Mouse (Mus musculus) embryonic fibroblast, embryonic 13.5 days (primary cell): ENCODE measurements around the gene Hspa1l. TPM values are rescaled to one million over a fixed set of nuclear protein-coding genes. Genes with fewer than 3 reads are reported as not detected.
"Not testable (repeated sequence)": the region's sequence is repeated elsewhere in the genome, so short reads cannot be mapped to it uniquely, and the experiment has no call there.

Source experiments
- H3K27ac ChIP-seq: 2 replicates; pipeline ENCODE4 v1.5.1; 2012; ENCODE audit warnings: low read length, control low read depth, inconsistent platforms; ENCODE audit not compliant: insufficient read depth
- H3K4me1 ChIP-seq: 2 replicates; pipeline ENCODE4 v1.6.1; 2011; ENCODE audit warnings: low read length; ENCODE audit not compliant: control insufficient read depth, insufficient read depth
- H3K4me3 ChIP-seq: 2 replicates; pipeline ENCODE4 v1.5.1; 2011; ENCODE audit warnings: mild to moderate bottlenecking, control low read depth, low read length; ENCODE audit not compliant: insufficient read depth
- CTCF ChIP-seq: IDR thresholded peaks from 2 replicates; pipeline ENCODE4 v1.5.1; 2011; ENCODE audit warnings: mild to moderate bottlenecking, control low read depth, low read length, moderate library complexity, borderline replicate concordance; ENCODE audit not compliant: insufficient read depth
- POLR2A ChIP-seq: IDR thresholded peaks from 2 replicates; pipeline ENCODE4 v1.6.1; 2011; ENCODE audit warnings: low read depth, mild to moderate bottlenecking, control low read depth, low read length, moderate library complexity
- polyA plus RNA-seq: library from polyadenylated mRNA; stranded (reverse); fragments of >200 nt; gene quantifications from 2 replicates; pipeline ENCODE4 v1.2.4, GENCODE M21; 2011; ENCODE audit warnings: low read depth; ENCODE audit not compliant: missing spikeins, insufficient read length

Hspa1l gene
- polyA plus RNA-seq, 1 experiment, result not detected

DNA sequence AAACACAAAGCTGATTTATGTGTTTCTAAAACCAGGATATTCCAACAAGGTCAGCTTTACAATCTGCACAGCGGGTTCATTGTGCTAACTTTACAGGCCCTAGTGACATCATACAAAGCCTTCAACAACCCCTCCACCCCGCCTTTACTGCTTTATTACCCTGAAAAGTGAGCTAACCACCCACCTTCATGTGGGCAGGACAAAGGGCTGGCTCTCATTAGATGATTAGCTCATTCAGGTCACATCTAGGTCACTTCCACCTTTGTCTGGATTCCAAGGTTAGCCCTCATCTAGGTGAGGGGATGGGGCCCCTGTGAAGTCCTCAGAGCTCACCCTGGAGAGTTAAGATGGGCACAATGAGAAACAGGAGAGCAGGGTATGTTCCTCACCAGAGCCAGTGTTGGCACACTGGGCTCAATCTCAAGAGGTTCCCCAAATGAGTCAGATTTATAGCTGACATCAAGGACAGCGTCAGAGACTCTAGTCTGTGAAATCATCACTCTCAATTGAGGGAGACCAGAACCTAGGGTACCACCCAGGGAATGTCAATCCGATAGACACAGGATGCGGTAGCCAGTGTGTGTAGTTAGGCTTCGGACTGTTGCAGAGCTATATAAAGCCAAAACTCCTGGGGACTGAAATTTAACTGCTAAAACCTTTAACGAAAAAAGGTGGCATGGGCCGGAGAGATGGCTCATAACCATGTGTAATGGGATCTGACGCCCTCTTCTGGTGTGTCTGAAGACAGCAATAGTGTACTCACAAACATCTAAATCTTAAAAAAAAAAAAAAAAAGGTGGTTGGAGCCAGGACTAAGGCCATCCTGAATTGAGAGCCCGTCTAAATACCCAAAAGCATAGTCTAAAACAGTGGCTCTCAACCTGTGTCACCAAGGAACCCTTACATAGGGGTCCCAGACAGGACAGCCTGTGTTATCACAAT is 21.7 kb upstream of the Hspa1l start:
- TF ChIP-seq CTCF (no peak), POLR2A (peak; percentile 8; the same call in 1 of the 2 replicates)
- Histone ChIP-seq H3K4me1 (no peaks in the 10 kb centered on the region), H3K4me3 (peak overlapping the region; percentile 71), H3K27ac (peak overlapping the region; percentile 88)

DNA sequence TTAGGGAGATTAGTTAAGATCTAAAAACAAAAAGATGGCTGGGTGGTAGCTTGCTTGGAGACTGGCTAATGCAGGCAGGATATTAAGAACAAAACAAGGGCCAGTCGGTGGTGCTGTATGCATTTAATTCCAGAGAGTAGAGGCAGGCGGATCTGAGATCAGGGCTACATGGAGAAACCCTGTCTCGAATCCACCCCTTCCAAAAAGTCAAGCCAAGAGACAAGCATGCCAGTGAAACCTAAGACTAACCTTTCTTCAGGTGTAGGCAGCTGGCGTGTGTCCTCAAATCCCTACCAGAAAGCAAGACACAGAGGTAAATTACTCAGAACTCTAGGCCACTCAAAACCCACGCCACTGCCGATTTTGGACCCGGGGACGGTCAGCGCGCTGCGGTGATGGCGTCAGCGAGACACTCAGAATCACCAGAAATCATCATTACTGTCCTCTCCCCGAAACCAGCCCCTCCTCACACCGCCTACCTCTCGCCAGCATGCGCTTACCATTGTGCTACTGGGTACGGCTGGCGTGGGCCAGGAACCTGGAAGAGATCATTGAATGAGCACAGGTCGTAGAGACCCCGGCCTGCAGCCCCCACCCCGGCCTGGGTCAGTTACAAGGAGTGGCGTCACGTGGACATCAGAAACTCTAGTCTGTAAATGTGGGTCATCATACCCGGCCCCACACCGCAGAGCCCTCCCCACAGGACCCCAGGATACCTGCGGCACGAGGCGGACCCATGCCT is 20.7 kb upstream of the Hspa1l start:
- Histone ChIP-seq H3K27ac (peak overlapping the region; percentile 88), H3K4me1 (no peaks in the 10 kb centered on the region), H3K4me3 (peak overlapping the region; percentile 71)
- no peak for TF ChIP-seq POLR2A
- no peak for TF ChIP-seq CTCF

- TF ChIP-seq POLR2A, result peak; percentile 99
- peak; percentile 29; the same call in 1 of the 2 replicates for TF ChIP-seq CTCF
- H3K27ac ChIP-seq, result peak overlapping the region; percentile 88
- peak overlapping the region; percentile 71 for H3K4me3 ChIP-seq
- no peaks in the 10 kb centered on the region for H3K4me1 ChIP-seq
Measured at GRCm38 (mm10) chr17:34952378-34953040, 20.0 kb upstream of the Hspa1l start.

- Histone ChIP-seq H3K4me3 (peak overlapping the region; percentile 44; the same call in 1 of the 2 replicates), H3K27ac (no peak overlapping the region), H3K4me1 (no peaks in the 10 kb centered on the region)
- TF ChIP-seq POLR2A (no peak), CTCF (no peak)
Measured at GRCm38 (mm10) chr17:34953258-34953657, 19.2 kb upstream of the Hspa1l start.

DNA sequence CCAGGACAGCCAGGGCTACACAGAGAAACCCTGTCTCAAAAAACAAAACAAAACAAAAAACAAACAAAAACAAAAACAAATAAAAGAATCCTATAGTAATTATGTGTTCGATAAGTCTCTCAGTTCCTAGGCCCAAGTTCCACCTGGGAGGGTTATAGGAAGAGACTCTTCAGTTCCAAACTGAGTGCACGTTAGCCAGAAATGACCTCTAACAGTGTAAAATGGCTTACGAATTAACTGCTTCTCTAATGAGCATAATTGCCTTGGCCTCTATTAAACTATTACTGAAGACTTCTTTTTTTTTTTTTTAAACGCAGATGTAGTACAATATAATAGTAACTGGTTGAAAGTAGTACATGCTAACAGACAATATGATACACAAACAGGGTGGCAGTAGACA is 18.6 kb upstream of the Hspa1l start:
- no peak overlapping the region for H3K4me3 ChIP-seq
- H3K4me1 ChIP-seq, result no peaks in the 10 kb centered on the region
- H3K27ac ChIP-seq, result no peak overlapping the region
- TF ChIP-seq CTCF (no peak), POLR2A (no peak)

- Histone ChIP-seq H3K4me3 (no peak overlapping the region), H3K4me1 (no peaks in the 10 kb centered on the region), H3K27ac (no peak overlapping the region)
- TF ChIP-seq CTCF, result no peak
- no peak for TF ChIP-seq POLR2A
Measured at GRCm38 (mm10) chr17:34954831-34955230, 17.7 kb upstream of the Hspa1l start.

DNA sequence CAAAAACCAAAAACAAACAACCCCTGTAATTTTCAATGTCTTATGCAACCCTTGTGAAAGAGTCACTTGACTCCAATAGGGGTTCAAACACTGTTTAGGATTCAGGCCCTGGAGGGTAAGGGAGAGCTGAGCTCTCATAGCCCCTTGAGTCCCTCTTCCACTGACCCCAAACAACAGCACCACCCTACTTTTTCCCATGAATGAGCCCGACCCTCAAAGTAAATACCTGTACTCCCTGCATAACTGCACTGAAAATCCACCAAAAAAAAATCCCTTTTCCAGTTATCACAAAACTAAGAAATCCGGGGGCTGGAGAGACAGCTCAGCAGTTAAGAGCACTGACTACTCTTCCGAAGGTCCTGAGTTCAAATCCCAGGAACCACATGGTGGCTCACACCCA is 16.6 kb upstream of the Hspa1l start:
- no peak overlapping the region for H3K4me3 ChIP-seq
- no peaks in the 10 kb centered on the region for H3K4me1 ChIP-seq
- TF ChIP-seq POLR2A (no peak), CTCF (no peak)
- no peak overlapping the region for H3K27ac ChIP-seq

- no peak overlapping the region for H3K4me3 ChIP-seq
- H3K4me1 ChIP-seq, result peaks cover 2% of the 10 kb centered on the region; the same call in 1 of the 2 replicates
- no peak overlapping the region for H3K27ac ChIP-seq
- TF ChIP-seq CTCF (no peak), POLR2A (no peak)
Measured at GRCm38 (mm10) chr17:34956340-34956739, 16.2 kb upstream of the Hspa1l start.

DNA sequence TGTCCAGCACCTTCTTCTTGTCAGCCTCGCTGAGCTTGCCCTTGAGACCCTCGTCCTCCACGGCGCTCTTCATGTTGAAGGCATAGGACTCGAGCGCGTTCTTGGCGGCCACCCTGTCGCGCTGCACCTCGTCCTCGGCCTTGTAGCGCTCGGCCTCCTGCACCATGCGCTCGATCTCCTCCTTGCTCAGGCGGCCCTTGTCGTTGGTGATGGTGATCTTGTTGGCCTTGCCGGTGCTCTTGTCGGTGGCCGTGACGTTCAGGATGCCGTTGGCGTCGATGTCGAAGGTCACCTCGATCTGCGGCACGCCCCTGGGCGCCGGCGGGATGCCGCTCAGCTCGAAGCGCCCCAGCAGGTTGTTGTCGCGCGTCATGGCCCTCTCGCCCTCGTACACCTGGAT is 15.2 kb upstream of the Hspa1l start:
- not testable (repeated sequence) for H3K27ac ChIP-seq, H3K4me1 ChIP-seq, H3K4me3 ChIP-seq

DNA sequence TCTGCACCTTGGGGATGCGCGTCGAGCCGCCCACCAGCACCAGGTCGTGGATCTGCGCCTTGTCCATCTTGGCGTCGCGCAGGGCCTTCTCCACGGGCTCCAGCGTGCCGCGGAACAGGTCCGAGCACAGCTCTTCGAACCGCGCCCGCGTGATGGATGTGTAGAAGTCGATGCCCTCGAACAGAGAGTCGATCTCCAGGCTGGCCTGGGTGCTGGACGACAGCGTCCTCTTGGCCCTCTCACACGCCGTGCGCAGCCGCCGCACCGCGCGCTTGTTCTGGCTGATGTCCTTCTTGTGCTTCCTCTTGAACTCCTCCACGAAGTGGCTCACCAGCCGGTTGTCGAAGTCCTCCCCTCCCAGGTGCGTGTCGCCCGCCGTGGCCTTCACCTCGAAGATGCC is 14.5 kb upstream of the Hspa1l start:
- not testable (repeated sequence) for H3K27ac ChIP-seq, H3K4me3 ChIP-seq, H3K4me1 ChIP-seq

GRCm38 (mm10) chr17:34958734-34959129 is 13.8 kb upstream of the Hspa1l start:
- H3K27ac ChIP-seq, H3K4me1 ChIP-seq: not testable (repeated sequence)
- peak overlapping the region; percentile 16; the same call in 1 of the 2 replicates for H3K4me3 ChIP-seq
